Mouse (Mus musculus) urinary bladder, postnatal 4 days (tissue): Measurements from ENCODE around the gene Rpl21.

ENCODE experiments used
- DNase-seq, 2 experiments: peaks; one replicate each; pipeline ENCODE4 v3.0.0; 2021 to 2022; ENCODE audit warnings: low spot score in 2 of 2

Gene Rpl21

GRCm38 (mm10) chr5:146832769-146833448 is at the start of gene Rpl21:
Gene Rpl21, plus strand, starts transcription at chr5:146832890.
- DNase-seq: peak; percentile 90 to 93

DNA sequence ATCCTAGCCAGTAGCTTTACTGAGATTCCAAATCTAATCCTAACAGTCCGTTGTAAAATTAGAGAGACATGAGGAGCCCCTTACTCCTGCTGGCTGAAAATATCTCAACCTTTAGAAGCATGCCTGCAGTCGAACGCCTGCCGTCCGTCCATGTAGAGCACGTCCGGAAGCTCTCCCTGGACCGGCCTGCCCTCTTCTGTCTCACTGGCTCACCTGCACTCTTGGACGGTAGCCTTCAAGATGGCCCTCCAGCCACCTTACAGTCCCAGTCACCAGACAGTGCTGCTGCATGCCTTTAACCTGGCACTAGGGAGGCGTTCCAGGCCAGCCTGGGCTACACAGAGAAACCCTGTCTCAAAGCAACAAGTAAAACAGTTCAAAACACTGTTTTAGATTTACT is 49.4 kb upstream of the Rpl21 start:
- no peak for DNase-seq

- no peak for DNase-seq
These were observed 48.8 kb upstream of the Rpl21 start for GRCm38 (mm10) chr5:146783891-146784290.

DNA sequence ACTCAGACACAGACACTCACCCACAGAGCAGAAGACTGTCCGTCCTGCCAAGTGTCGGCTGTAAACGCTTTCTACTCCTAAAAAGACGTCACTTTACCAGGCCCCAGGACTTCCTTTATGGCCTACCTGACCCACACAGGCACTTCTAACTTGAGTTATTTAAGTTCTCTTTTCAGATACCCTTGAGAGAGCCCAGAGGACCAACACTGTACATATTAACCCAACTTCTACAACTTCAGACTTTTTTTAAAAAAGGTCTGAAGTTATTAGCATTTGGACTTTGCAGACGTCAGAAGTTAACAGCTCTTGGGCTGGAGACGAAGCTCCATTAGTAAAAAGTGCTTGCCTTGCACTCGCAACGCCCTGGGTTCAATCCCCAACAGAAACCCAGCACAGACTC is 46.6 kb upstream of the Rpl21 start:
- no peak for DNase-seq

- no peak for DNase-seq
These were observed 43.3 kb upstream of the Rpl21 start for GRCm38 (mm10) chr5:146789413-146789812.

DNA sequence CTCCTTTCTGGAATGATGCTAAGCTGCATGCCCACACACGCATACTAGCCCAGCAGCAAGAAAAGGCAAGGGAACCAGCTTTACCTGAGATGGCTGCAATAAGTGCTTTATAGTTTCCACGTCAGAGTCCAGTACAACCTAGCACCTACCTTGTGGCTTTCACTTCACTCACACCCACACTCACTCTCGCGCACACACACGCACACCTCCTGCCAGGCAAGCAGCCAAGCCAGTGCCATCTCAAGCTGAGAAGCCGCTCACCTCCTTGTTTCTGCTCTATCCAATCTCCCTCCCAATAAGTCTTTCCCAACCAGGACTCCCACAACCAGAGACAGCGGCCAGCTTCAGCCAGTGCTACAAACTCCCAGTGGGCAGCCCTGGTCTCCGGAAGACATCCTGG is 41.7 kb upstream of the Rpl21 start:
- DNase-seq: no peak

DNA sequence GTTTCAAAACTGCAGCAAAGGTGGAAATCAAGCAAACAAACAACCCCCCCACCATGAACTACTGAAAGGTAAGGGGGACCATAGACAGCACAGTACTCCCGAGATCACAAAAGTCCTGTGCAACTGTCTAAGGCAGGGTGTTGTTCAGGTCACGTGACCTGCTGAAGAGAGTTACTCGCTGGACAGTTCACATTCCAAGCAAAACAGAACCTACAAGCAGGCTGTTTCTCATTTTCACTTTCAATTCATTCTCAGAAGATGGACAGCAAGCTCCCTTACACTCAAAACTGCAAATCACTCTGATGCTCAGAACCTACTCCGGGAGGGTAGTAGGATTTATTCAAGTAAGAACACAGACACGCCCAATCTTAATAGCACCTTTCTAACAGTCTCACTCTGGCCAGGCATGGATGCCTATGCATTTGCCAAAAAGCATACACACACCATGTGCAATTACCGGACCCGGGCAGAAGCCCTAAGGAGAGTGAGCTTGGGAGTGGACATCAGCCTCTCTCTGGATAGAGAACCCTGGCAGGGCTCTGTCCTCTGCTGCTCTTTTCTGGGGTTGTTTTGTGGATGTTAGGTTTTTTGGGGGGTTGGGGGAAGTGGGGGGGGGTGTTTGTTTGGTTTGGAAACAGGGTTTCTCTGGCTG is 40.4 kb upstream of the Rpl21 start:
- DNase-seq: no peak

GRCm38 (mm10) chr5:146793630-146794083 is 39.0 kb upstream of the Rpl21 start:
- no peak for DNase-seq

DNA sequence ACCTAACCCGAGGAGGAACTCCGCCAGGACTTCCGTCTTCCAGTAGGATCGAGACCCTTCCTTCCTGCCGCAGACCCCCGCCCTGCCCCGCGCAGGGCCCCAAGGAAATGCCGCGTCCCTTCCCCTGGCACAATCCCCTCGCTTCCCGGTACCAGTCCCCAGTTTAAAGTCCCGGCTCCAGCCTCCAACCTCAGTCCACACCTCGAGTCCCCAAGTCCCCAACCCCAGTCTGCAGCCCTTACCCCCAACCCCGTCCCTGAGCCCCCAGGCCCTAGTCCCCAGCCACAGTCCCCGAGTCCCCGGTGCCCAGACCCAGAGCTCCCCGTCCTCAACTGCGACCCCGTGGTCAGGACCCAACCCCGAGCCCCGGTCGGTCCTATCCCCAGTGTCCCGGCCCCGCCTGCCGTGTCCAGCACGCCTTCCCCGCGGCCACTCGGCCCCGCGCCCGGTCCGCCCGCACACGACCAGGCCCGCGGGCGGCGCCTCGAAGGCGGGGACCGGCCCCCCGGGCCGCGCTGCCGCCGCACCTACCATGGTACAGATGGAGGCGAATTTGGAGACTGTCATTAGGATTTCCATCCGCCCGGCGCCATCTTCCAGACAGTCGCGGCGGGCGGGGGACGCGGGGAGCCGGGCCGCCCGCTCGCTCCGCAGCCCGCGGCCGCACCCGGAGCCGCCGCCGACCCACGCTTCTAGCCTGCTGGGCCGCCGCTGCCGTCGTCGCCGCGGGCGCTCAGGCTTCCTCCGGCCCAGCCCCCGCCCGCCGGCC is 38.4 kb upstream of the Rpl21 start:
- no peak for DNase-seq

- peak; percentile 98 to 99 for DNase-seq
These were observed 37.8 kb upstream of the Rpl21 start, which contains the start of gene Usp12 for GRCm38 (mm10) chr5:146794853-146795252. Gene Usp12, minus strand, starts transcription at chr5:146795006.

GRCm38 (mm10) chr5:146795728-146796127 is 37.0 kb upstream of the Rpl21 start:
- no peak for DNase-seq

DNA sequence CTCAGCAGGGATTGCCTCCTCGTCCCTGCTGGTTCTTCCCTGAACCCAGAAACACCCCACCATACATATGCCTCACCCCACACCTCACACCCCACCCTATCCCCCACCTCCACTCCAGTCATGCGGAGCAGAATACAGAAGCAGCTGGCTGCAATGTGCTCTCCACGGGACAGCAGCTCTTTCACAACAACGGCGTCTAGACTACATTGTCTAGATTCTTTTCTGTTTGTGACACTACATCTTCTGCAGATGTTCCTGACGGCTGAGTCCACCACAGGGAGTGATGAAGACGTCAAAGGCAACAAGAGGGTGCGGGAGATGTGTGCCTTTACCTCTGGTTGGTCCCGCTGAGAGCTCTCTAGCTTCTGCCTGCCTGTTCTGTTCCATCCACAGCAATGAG is 34.7 kb upstream of the Rpl21 start:
- DNase-seq: no peak

GRCm38 (mm10) chr5:146806004-146806430 is 26.7 kb upstream of the Rpl21 start:
- DNase-seq: no peak

DNA sequence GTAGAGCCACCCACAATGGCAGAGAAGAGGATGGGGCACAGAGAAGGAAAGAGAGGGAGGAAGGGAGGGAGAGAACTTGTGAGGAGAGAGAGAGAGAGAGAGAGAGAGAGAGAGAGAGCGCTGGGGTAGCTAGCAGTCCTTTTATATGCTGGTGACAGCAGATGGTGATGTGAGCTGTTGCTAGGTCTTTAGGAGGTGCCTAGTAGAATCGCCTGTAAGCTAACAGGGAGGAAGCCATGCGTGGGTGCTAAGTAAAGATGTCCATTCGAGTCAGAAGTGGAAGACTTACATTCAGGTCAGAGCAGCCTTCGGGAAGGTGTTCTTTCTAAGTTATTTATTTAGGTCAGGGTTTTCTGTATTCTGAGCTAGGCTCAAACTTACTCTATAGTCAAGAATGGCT is 22.7 kb upstream of the Rpl21 start:
- DNase-seq: no peak

DNA sequence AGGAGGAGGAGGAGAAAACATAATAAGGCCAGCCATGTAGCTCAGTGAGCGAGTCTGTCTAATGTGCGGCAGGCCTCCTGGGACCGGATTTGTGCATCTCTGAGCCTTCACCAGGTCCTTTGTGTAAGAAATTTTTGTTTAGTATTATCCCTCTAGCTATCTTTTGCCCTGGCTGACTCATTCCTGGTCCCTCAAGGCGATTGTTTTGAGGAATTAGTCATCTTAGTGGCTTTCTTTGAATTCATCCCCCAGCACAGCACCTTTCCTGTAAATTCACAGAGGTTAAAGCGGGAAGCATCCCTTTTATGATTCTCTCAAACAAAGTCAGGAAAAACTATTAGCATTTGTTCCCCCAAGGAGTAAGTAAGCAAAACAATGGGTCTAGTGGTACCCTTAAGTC is 19.8 kb upstream of the Rpl21 start:
- no peak for DNase-seq

DNA sequence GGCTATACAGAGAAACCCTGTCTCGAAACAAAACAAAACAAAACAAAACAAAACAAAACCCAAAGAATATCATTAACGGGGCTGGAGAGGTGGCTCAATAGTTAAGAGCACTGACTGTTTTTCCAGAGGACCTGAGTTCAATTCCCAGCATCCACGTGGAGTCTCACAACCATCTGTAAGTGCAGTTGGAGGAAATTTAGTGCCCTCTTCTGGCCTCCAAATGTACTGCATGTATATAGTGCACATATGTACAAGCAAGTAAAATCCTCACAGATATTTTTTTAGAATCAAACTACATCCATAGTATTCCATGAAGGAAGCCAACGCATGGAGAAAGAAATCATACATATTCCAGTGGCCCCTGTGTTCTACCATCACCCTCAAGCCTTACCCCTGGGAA is 19.3 kb upstream of the Rpl21 start:
- no peak for DNase-seq

DNA sequence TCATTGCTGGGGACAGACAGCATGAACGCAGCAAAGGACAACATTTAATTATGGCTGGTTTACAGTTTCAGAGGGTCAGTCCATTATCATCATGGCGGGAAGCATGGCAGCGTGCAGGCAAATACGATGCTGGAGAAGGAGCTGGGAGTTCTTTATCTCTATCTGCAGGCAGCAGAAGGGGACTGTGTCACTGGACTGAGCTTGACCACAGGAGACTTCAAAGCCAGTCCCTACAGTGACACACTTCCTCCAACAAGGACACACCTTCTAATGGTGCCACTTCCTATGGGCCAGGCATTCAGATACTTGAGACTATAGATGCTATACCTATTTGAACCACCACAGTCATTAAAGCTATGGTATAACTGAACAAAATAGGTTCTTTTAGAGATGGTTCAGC is 17.3 kb upstream of the Rpl21 start:
- no peak for DNase-seq

DNA sequence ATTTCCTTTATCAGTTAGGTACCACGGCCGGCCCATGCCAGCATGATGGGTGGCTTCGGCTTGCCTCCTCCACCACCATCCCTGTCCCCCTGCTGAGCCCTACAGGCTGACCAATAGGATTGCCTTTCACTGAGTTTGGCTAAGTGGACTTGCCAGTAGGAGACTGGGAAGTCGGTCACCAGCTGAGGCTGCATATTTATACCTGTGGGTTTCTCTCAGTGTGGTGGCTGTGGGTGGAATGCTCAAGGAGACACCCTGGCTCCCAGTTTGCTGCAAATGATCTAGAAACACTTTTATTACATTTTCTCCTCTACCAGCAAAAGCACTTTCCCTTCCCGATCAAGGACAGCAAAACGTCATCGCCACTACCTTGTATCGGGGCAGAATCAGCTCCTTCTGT is 15.1 kb upstream of the Rpl21 start:
- no peak for DNase-seq

DNA sequence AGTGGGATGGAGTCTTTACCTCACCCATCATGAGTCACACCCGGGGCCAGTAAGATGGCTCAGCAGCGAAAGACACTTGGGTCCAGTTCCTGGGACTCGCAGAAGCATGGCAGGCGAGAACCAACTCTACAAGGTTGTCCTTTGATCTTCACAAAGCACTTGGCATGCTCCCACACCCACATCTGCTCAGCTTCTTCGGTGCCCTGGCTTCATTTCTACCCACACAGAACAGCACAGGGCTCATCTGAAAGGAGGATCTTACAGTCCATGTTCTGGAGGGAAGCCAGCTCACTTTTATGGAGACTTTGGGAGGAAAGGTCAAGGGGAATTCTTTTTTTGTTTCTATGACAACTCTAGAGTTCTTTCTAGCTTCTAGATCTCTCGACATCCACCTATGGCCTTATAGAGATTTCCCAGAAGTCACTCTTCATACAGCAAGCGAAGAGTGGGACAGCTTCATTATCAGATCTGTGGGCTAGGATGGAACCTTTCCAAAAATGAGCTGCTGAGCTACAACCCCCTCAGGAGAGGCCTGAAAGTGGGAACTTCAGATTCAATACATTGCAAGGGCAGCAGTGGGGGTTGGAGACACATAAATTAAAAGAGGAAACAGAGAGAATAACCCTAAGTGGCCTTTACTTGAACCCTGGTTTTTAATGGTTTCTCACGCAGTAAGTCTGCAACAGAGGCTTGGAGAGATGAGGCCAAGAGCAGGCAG is 13.6 kb upstream of the Rpl21 start:
- DNase-seq: no peak

- DNase-seq: no peak
These were observed 9.7 kb upstream of the Rpl21 start for GRCm38 (mm10) chr5:146823005-146823404.

- DNase-seq: no peak
These were observed 3.2 kb upstream of the Rpl21 start for GRCm38 (mm10) chr5:146829528-146829927.

DNA sequence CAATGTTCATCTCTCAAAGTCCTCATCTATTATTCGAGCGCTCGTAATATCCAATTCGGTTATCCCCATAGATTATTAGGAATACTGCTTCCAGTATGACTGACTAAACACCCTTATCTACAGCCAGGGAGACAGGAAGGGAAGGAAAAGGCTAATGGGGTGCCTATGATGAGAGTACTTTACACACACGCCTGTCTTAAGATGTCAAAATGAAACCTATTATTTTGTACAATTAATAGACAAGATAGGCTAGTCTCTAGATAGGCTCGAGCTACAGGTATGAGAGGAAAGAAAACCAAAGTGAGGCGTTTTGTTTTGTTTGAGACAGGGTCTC is 288 bp upstream of the Rpl21 start:
- no peak for DNase-seq
